Mouse (Mus musculus) cortical plate, adult 2 months (tissue): ENCODE measurements around the gene Asb16.

Source experiments
- CTCF ChIP-seq: fragments of 200-500 bp; IDR thresholded peaks from 2 replicates; pipeline ENCODE4 v1.5.1; 2011; ENCODE audit warnings: mild to moderate bottlenecking, control low read depth, low read length; ENCODE audit not compliant: insufficient read depth; ENCODE audit errors: extremely low read depth
- POLR2A ChIP-seq: fragments of 200-500 bp; IDR thresholded peaks from 2 replicates; pipeline ENCODE4 v1.6.1; 2011; ENCODE audit warnings: mild to moderate bottlenecking, low read length, control low read depth; ENCODE audit not compliant: insufficient read depth; ENCODE audit errors: extremely low read depth

GRCm38 (mm10) chr11:102323516-102323915 lies 55.0 kb downstream of the Asb16 start:
- TF ChIP-seq CTCF (no peak), POLR2A (no peak)
